8 mouse cellular contexts compared by ENCODE assay signal in genomic region chr17:22314219-22314618, GRCm38 (mm10). TPM values are rescaled to one million over a fixed set of nuclear protein-coding genes. Genes with fewer than 3 reads are reported as not detected.
A peak's percentile ranks its signal among the peaks of the same experiment; 100 is the strongest.
DNase-seq lines count a peak whose midpoint lies in the region; ATAC-seq and TF ChIP-seq lines count a peak whose summit lies in the region.
"Not testable (repeated sequence)": the region's sequence is repeated elsewhere in the genome, so short reads cannot be mapped to it uniquely, and the experiment has no call there.

No protein-coding gene starts in this region.

- peak overlapping the region; percentile 5 for H3K4me3 ChIP-seq in cerebellum, adult 2 months (replicated peaks; ENCODE audit: insufficient read depth, low read depth, low read length)
- H3K4me3 ChIP-seq in forebrain, embryonic 10.5 days = peak overlapping the region; percentile 64
- H3K4me3 ChIP-seq in heart, embryonic 14.5 days (ENCODE audit: control insufficient read depth in 1 of 2, insufficient read depth in 1 of 2, low read depth in 1 of 2, low read length in 2 of 2) = peak overlapping the region; percentile 64 to 84
- peak overlapping the region; percentile 68 for H3K4me3 ChIP-seq in liver, adult 2 months (ENCODE audit: insufficient read depth, low read depth, low read length)

- not testable (repeated sequence) for H3K9me3 ChIP-seq in forebrain, embryonic 10.5 days; heart, embryonic 14.5 days (ENCODE audit: control insufficient read depth, low read length)

- peak overlapping the region; percentile 90; the same call in 1 of the 2 replicates for H3K27ac ChIP-seq in cerebellum, adult 2 months (ENCODE audit: insufficient read depth, low read length)
- peak overlapping the region; percentile 86; the same call in 1 of the 2 replicates for H3K27ac ChIP-seq in forebrain, embryonic 10.5 days
- H3K27ac ChIP-seq in heart, embryonic 14.5 days (replicated peaks in 1 of 2; ENCODE audit: control insufficient read depth in 1 of 2, insufficient read depth in 1 of 2, low read depth in 2 of 2, low read length in 2 of 2) = peak overlapping the region in 1 of 2 experiments; percentile 76; a peak in 2 of 4 replicates
- peak overlapping the region; percentile 60 for H3K27ac ChIP-seq in liver, adult 2 months (replicated peaks; ENCODE audit: insufficient read depth, low read depth, low read length)

- WGBS in cerebellum, adult 2 months = 0% methylated on average over 3 of the region's 3 CpGs
- 0% methylated on average over 3 of the region's 3 CpGs for WGBS in forebrain, embryonic 10.5 days
- 0% methylated on average over 3 of the region's 3 CpGs for WGBS in heart, embryonic 14.5 days
- WGBS in liver, adult 2 months = 0% methylated on average over 3 of the region's 3 CpGs

- not testable (repeated sequence) for TF ChIP-seq CTCF in cerebellum, adult 2 months (IDR thresholded peaks at IDR 0.05; ENCODE audit: borderline replicate concordance, insufficient read depth, low read depth, low read length); liver, adult 2 months (IDR thresholded peaks at IDR 0.05; ENCODE audit: low read depth, low read length)

- not testable (repeated sequence) for H3K27me3 ChIP-seq in cerebellum, adult 2 months (ENCODE audit: control insufficient read depth, insufficient read depth, low read length); forebrain, embryonic 10.5 days (ENCODE audit: poor library complexity, severe bottlenecking); heart, embryonic 14.5 days (ENCODE audit: control insufficient read depth, insufficient read depth, low read length); liver, adult 2 months (ENCODE audit: control insufficient read depth, insufficient read depth, low read length)

- TF ChIP-seq POLR2A in cerebellum, adult 2 months (IDR thresholded peaks at IDR 0.05; ENCODE audit: borderline replicate concordance, insufficient read depth, low read length); liver, adult 2 months (IDR thresholded peaks at IDR 0.05; ENCODE audit: extremely low read depth, insufficient read depth, low read length): not testable (repeated sequence)

- H3K4me1 ChIP-seq in cerebellum, adult 2 months (ENCODE audit: control insufficient read depth, insufficient read depth, low read length); forebrain, embryonic 10.5 days; heart, embryonic 14.5 days (ENCODE audit: control insufficient read depth in 2 of 2, insufficient read depth in 2 of 2, low read length in 2 of 2); liver, adult 2 months (ENCODE audit: control insufficient read depth, insufficient read depth, low read length): not testable (repeated sequence)

- peak; percentile 80 for ATAC-seq in heart, embryonic 14.5 days (ENCODE audit: insufficient number of reproducible peaks, insufficient read depth, low FRiP score, low read depth)
- peak; percentile 16; the same call in 1 of the 2 replicates for ATAC-seq in megakaryocyte-erythroid progenitor cell, adult 5-6 weeks (replicated peaks; ENCODE audit: low FRiP score, low TSS enrichment, poor library complexity, severe bottlenecking)

- H3K79me2 ChIP-seq in liver, adult 2 months (ENCODE audit: control insufficient read depth, insufficient read depth, low read length) = not testable (repeated sequence)

- H3K9ac ChIP-seq in heart, embryonic 14.5 days (ENCODE audit: low read length) = peak overlapping the region; percentile 77
- peak overlapping the region; percentile 52 for H3K9ac ChIP-seq in liver, adult 2 months (ENCODE audit: low read depth, low read length)

- peak overlapping the region; percentile 59 for H3K4me2 ChIP-seq in heart, embryonic 14.5 days (ENCODE audit: low read length)

- peak; percentile 10 for DNase-seq in 3134 (ENCODE audit: extremely low read depth, insufficient read length, low spot score)
- DNase-seq in cerebellum, adult 2 months = peak in 1 of 2 experiments; percentile 7
- not testable (repeated sequence) for DNase-seq in forebrain, embryonic 10.5 days (ENCODE audit: extremely low spot score, low spot score); liver, adult 2 months (ENCODE audit: extremely low read depth, low read depth, low spot score)
- DNase-seq in kidney, adult 11 months = peak; percentile 10
- DNase-seq in ovary, postnatal 14 days (ENCODE audit: low spot score) = peak; percentile 1

- not testable (repeated sequence) for H3K36me3 ChIP-seq in forebrain, embryonic 10.5 days (replicated peaks); heart, embryonic 14.5 days (ENCODE audit: control insufficient read depth, insufficient read depth, low read length); liver, adult 2 months (ENCODE audit: control insufficient read depth, insufficient read depth, low read length)

RNA-seq across cellular contexts. Expression of gene CT030661.1, which starts 0.4 kb away (rescaled TPM):
- 8.1 TPM in 2 replicates for polyA plus RNA-seq in cerebellum, adult 2 months (2012; rRNA removed)
- polyA plus RNA-seq in forebrain, embryonic 10.5 days (2016; fragmentation: Nextera tagmentation; extraction: Ambion mirVana) = 8.4 and 9.6 TPM in 2 replicates
- 8.0 and 8.6 TPM in 2 replicates for polyA plus RNA-seq in heart, embryonic 14.5 days (2014; fragmentation: Nextera tagmentation; extraction: Ambion mirVana)
- total RNA-seq in liver, adult 2 months (2014; rRNA removed) = 5.4 and 7.0 TPM in 2 replicates
- 0.52 and 0.54 TPM in 2 replicates for polyA plus RNA-seq in liver, adult 2 months (2012; rRNA removed)
- total RNA-seq in megakaryocyte-erythroid progenitor cell, adult 5-6 weeks (2014; fragmentation: Nextera tagmentation) = 18.4 and 21.5 TPM in 2 replicates
- total RNA-seq in megakaryocyte-erythroid progenitor cell, adult 5-6 weeks (2017) = 14.6 and 35.7 TPM in 2 replicates

RNA-seq across cellular contexts. Expression of gene Zfp944, which starts 47.0 kb away (rescaled TPM):
- polyA plus RNA-seq in cerebellum, adult 2 months (2012; rRNA removed) = 8.0 and 8.4 TPM in 2 replicates
- 14.4 and 16.0 TPM in 2 replicates for polyA plus RNA-seq in forebrain, embryonic 10.5 days (2016; fragmentation: Nextera tagmentation; extraction: Ambion mirVana)
- 8.4 and 9.6 TPM in 2 replicates for polyA plus RNA-seq in heart, embryonic 14.5 days (2014; fragmentation: Nextera tagmentation; extraction: Ambion mirVana)
- total RNA-seq in liver, adult 2 months (2014; rRNA removed) = 5.6 and 6.3 TPM in 2 replicates
- polyA plus RNA-seq in liver, adult 2 months (2012; rRNA removed) = 2.8 and 2.9 TPM in 2 replicates
- 16.6 and 26.8 TPM in 2 replicates for total RNA-seq in megakaryocyte-erythroid progenitor cell, adult 5-6 weeks (2014; fragmentation: Nextera tagmentation)
- total RNA-seq in megakaryocyte-erythroid progenitor cell, adult 5-6 weeks (2017) = 6.8 and 11.1 TPM in 2 replicates

RNA-seq across cellular contexts. Expression of gene Zfp758, which starts 47.0 kb away (rescaled TPM):
- polyA plus RNA-seq in cerebellum, adult 2 months (2012; rRNA removed) = 4.5 and 4.6 TPM in 2 replicates
- 6.5 and 7.9 TPM in 2 replicates for polyA plus RNA-seq in forebrain, embryonic 10.5 days (2016; fragmentation: Nextera tagmentation; extraction: Ambion mirVana)
- polyA plus RNA-seq in heart, embryonic 14.5 days (2014; fragmentation: Nextera tagmentation; extraction: Ambion mirVana) = 7.2 and 8.4 TPM in 2 replicates
- 5.2 and 6.9 TPM in 2 replicates for total RNA-seq in liver, adult 2 months (2014; rRNA removed)
- polyA plus RNA-seq in liver, adult 2 months (2012; rRNA removed) = 0.44 and 0.46 TPM in 2 replicates
- total RNA-seq in megakaryocyte-erythroid progenitor cell, adult 5-6 weeks (2014; fragmentation: Nextera tagmentation) = 10.8 and 15.4 TPM in 2 replicates
- total RNA-seq in megakaryocyte-erythroid progenitor cell, adult 5-6 weeks (2017) = 14.8 and 30.3 TPM in 2 replicates

Comparison
In these comparisons a context has a peak if more than half of its experiments do, and no peak if none do; other contexts are left out.
1. H3K4me3 ChIP-seq: peak in every context shown above with its lines; median percentile 74 in heart, embryonic 14.5 days; 68 in liver, adult 2 months; 64 in forebrain, embryonic 10.5 days; 5 in cerebellum, adult 2 months.